Mouse (Mus musculus) kidney, adult 18-20 months (tissue): Measurements from ENCODE around the gene Arid3a.

Source experiments
- DNase-seq: peaks from one replicate; pipeline ENCODE4 v3.0.0; 2021

The Arid3a gene

GRCm38 (mm10) chr10:79955691-79956090 is 28.8 kb downstream of the Arid3a start:
- no peak for DNase-seq

GRCm38 (mm10) chr10:79956643-79957154 is 29.9 kb downstream of the Arid3a start:
- DNase-seq: no peak

- peak; percentile 91 for DNase-seq
Measured at GRCm38 (mm10) chr10:79958140-79958816, 31.4 kb downstream of the Arid3a start.

GRCm38 (mm10) chr10:79959412-79959811 is 32.6 kb downstream of the Arid3a start:
- peak; percentile 55 for DNase-seq

- peak; percentile 99 for DNase-seq
Measured at GRCm38 (mm10) chr10:79959847-79960601, 33.2 kb downstream of the Arid3a start, which contains the start of gene Wdr18. Gene Wdr18 (plus strand): TSS chr10:79960152.

DNA sequence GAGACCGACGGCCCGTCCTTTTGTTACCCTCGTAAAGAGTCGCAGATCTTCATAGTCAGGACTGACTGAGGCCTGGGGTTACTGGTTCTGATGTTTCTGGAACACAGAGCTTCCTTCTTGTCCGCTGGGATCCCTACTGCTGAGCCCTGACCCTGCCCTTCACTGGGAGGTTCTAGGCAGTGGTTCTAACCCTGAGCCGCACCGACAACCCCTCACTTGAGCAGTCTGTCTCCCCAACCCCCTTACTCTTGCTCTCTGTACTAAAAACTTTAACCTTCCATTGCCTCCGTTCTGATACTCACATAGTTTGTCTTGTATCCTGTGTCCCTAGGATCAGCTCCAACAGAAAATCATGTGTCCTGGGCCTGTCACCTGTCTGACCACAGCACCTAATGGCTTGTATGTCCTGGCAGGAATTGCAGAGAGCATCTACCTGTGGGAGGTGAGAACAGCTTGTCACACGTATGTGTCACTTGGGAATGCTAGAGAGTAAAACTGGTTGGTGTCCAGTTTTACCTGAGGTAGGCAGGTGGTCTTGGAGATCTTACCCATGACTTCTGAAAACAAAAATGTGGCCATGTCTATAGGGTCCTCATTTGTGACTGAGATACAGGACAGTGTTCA is 33.9 kb downstream of the Arid3a start:
- no peak for DNase-seq

GRCm38 (mm10) chr10:79964727-79965126 is 37.9 kb downstream of the Arid3a start:
- DNase-seq: no peak

- no peak for DNase-seq
Measured at GRCm38 (mm10) chr10:79965325-79965724, 38.5 kb downstream of the Arid3a start.

- DNase-seq: peak; percentile 81
Measured at GRCm38 (mm10) chr10:79966886-79967400, 40.1 kb downstream of the Arid3a start.

- no peak for DNase-seq
Measured at GRCm38 (mm10) chr10:79968181-79968580, 41.3 kb downstream of the Arid3a start.

- DNase-seq: peak; percentile 62
Measured at GRCm38 (mm10) chr10:79969124-79969568, 42.3 kb downstream of the Arid3a start.

DNA sequence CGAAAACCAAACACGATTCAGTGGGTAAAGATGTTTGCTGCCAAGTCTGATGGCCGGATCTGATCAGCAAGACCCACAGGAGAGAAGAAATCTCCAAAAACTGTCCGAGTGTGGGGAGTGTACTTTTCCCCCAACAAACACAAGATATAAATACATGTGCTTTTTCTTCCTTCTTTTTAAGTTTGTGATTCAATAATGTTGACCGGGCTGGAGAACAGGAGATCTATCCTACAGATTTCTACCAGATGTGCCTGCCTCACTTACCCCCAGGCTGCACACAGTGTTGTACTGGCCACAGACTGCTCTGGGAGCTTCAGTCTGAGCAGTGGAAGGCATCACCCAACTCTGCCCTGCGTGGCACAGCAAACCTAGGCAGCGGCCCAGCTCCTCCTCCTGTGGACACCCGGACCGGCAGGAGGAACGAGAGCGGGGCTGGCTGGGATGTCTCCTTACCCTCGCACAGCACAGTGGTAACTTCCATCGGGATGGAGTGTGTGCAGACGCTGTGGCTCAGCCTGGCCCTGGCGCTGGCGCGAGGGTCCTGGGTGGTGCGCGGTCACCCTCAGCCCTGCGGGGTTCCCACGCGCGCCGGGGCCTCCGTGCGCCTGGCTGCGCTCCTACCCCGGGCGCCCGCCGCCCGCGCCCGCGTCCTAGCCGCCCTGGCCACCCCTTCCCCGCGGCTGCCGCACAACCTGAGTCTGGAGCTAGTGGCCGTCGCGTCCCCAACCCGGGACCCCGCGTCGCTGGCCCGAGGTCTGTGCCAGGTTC is 43.8 kb downstream of the Arid3a start, which contains the start of gene Grin3b:
Grin3b (plus strand) TSS at position 301 of the 768 bp plus-strand sequence.
- DNase-seq: no peak

GRCm38 (mm10) chr10:79971183-79971497 is 44.3 kb downstream of the Arid3a start:
- DNase-seq: no peak

DNA sequence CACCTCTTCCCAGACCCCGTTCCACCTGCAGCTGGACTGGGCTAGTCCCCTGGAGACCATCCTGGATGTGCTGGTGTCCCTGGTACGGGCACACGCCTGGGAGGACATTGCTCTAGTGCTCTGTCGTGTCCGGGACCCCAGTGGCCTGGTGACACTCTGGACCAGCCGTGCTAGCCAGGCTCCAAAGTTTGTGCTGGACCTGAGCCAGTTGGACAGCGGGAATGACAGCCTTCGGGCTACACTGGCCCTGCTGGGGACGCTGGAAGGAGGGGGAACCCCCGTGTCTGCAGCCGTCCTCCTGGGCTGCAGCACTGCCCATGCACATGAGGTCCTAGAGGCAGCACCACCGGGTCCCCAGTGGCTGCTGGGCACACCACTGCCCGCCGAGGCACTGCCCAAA is 46.0 kb downstream of the Arid3a start:
- peak; percentile 51 for DNase-seq

DNA sequence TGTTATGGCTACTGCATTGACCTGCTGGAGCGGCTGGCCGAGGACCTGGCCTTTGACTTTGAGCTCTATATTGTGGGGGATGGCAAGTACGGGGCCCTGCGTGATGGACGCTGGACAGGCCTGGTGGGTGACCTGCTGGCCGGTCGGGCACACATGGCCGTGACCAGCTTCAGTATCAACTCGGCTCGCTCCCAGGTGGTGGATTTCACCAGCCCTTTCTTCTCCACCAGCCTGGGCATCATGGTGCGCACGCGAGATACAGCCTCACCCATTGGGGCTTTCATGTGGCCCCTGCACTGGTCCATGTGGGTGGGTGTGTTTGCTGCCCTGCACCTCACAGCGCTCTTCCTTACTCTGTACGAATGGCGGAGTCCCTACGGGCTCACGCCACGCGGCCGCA is 47.2 kb downstream of the Arid3a start:
- DNase-seq: no peak

- DNase-seq: no peak
Measured at GRCm38 (mm10) chr10:79974668-79975067, 47.8 kb downstream of the Arid3a start.

GRCm38 (mm10) chr10:79976071-79976721 is 49.4 kb downstream of the Arid3a start:
- no peak for DNase-seq

DNA sequence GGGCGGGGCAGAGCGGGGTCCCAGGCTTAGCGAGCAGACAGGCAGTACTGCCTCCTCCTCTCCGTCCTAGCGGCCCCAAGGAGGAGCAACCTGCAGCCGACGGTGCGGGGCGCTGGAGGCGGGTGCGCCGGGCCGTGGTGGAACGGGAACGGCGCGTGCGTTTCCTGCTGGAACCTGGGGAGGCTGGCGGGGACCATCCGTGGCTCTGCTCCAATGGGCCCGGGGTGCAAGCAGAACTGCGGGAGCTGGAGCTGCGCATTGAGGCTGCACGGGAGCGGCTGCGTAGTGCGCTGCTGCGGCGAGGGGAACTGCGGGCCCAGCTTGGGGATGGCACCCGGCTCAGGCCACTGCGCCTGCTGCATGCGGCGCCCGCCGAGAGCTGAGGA is 49.9 kb downstream of the Arid3a start:
- DNase-seq: no peak

GRCm38 (mm10) chr10:79977324-79977723 is 50.5 kb downstream of the Arid3a start:
- DNase-seq: no peak

DNA sequence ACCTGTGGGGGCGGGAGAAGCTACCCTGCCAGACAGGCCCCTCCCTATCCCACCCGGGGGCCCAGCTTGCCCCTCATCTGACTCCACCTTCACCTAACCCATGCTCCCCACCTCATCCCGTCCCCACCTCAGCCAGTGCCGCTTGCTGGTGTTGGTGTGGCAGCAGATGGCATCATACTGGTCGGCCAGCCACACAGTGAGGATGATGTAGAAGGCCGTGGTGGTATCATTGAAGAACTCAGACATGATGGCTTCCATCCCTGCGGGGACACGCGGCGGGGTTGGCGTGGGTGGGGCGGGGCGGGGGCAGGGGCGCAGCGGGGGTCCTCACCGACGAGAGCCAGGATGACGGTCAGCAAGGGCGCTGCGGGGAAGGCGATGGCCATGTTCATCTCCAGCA is 51.2 kb downstream of the Arid3a start:
- no peak for DNase-seq

GRCm38 (mm10) chr10:79979401-79980155 is 52.7 kb downstream of the Arid3a start:
- no peak for DNase-seq
